Mouse (Mus musculus) MEL (cell line): ENCODE data around the gene Lnx1. TPM values are rescaled to one million over a fixed set of nuclear protein-coding genes. Genes with fewer than 3 reads are reported as not detected.

ENCODE experiments used
- DNase-seq: peaks from one replicate; pipeline ENCODE4 v3.0.0; 2011; ENCODE audit warnings: low read depth, low spot score
- H3K27ac ChIP-seq: 2 replicates; pipeline ENCODE4 v1.5.1; 2012; ENCODE audit warnings: low read depth, mild to moderate bottlenecking, control low read depth, low read length, moderate library complexity; ENCODE audit not compliant: control insufficient read depth
- H3K27me3 ChIP-seq, 2 experiments: fragments of 150-350 bp in 1 of 2; sonication (generic) in 1 of 2; 2 replicates each; pipeline ENCODE4 v1.6.1; 2012; ENCODE audit warnings: low read length in 2 of 2, mild to moderate bottlenecking in 2 of 2, improper control_type of control experiment in 1 of 2, moderate library complexity in 1 of 2; ENCODE audit not compliant: insufficient read depth in 2 of 2, control insufficient read depth in 1 of 2
- H3K36me3 ChIP-seq, 2 experiments: 2 replicates each; pipeline ENCODE4 v1.6.1; 2012 to 2014; ENCODE audit warnings: low read length in 2 of 2, improper control_type of control experiment in 1 of 2, inconsistent platforms in 1 of 2, mild to moderate bottlenecking in 1 of 2; ENCODE audit not compliant: insufficient read depth in 2 of 2, control insufficient read depth in 1 of 2
- H3K4me1 ChIP-seq, 2 experiments: fragments of 150-350 bp in 1 of 2; sonication (generic) in 1 of 2; 2 replicates each; pipeline ENCODE4 v1.6.1; 2012; ENCODE audit warnings: low read length in 2 of 2, improper control_type of control experiment in 1 of 2, mild to moderate bottlenecking in 1 of 2; ENCODE audit not compliant: insufficient read depth in 2 of 2, control insufficient read depth in 1 of 2
- H3K4me3 ChIP-seq, 2 experiments: fragments of 150-350 bp in 1 of 2; sonication (generic) in 1 of 2; 2 replicates each; pipeline ENCODE4 v1.5.1; 2012; ENCODE audit warnings: low read depth in 2 of 2, low read length in 2 of 2, mild to moderate bottlenecking in 2 of 2, moderate library complexity in 2 of 2, control low read depth in 1 of 2, improper control_type of control experiment in 1 of 2; ENCODE audit not compliant: control insufficient read depth in 1 of 2, insufficient read depth in 1 of 2
- H3K79me2 ChIP-seq: 2 replicates; pipeline ENCODE4 v1.6.1; 2012; ENCODE audit warnings: mild to moderate bottlenecking, low read length, moderate library complexity; ENCODE audit not compliant: control insufficient read depth, poor library complexity, insufficient read depth
- H3K9ac ChIP-seq: 2 replicates; pipeline ENCODE4 v1.6.1; 2012; ENCODE audit warnings: low read depth, mild to moderate bottlenecking, control low read depth, low read length, moderate library complexity; ENCODE audit not compliant: control insufficient read depth, poor library complexity, severe bottlenecking
- H3K9me3 ChIP-seq: fragments of 150-350 bp; sonication (generic); replicated peaks from 2 replicates; pipeline ENCODE4 v1.6.1; 2012; ENCODE audit warnings: mild to moderate bottlenecking, low read length, improper control_type of control experiment, moderate library complexity; ENCODE audit not compliant: insufficient read depth
- BHLHE40 ChIP-seq: IDR thresholded peaks from 2 replicates; pipeline ENCODE4 v1.6.1; 2012; ENCODE audit warnings: low read depth, mild to moderate bottlenecking, inconsistent platforms, low read length, improper control_type of control experiment, borderline replicate concordance
- CHD1 ChIP-seq: IDR thresholded peaks from 2 replicates; pipeline ENCODE4 v1.6.1; 2012; ENCODE audit warnings: low read depth, mild to moderate bottlenecking, inconsistent platforms, low read length, improper control_type of control experiment
- CHD2 ChIP-seq: IDR thresholded peaks from 2 replicates; pipeline ENCODE4 v1.6.1; 2011; ENCODE audit warnings: low read length, improper control_type of control experiment
- E2F4 ChIP-seq: IDR thresholded peaks from 2 replicates; pipeline ENCODE4 v1.6.1; 2011; ENCODE audit warnings: low read depth, low read length, improper control_type of control experiment, borderline replicate concordance
- ELF1 ChIP-seq: IDR thresholded peaks from 2 replicates; pipeline ENCODE4 v1.6.1; 2014; ENCODE audit warnings: low read depth, mild to moderate bottlenecking, inconsistent platforms, low read length, improper control_type of control experiment, moderate library complexity
- EP300 ChIP-seq, 2 experiments: IDR thresholded peaks; 2 replicates each; pipeline ENCODE4 v1.6.1; 2011; ENCODE audit warnings: improper control_type of control experiment in 2 of 2, low read length in 2 of 2, low read depth in 1 of 2, mild to moderate bottlenecking in 1 of 2
- ETS1 ChIP-seq: IDR thresholded peaks from 2 replicates; pipeline ENCODE4 v1.6.1; 2012; ENCODE audit warnings: low read depth, mild to moderate bottlenecking, inconsistent platforms, low read length, improper control_type of control experiment, moderate library complexity
- GATA1 ChIP-seq: IDR thresholded peaks from 2 replicates; pipeline ENCODE4 v1.6.1; 2011; ENCODE audit warnings: low read depth, low read length, improper control_type of control experiment
- HCFC1 ChIP-seq: IDR thresholded peaks from 2 replicates; pipeline ENCODE4 v1.6.1; 2012; ENCODE audit warnings: low read depth, mild to moderate bottlenecking, inconsistent platforms, low read length, improper control_type of control experiment, moderate library complexity
- JUND ChIP-seq: IDR thresholded peaks from 2 replicates; pipeline ENCODE4 v1.6.1; 2011; ENCODE audit warnings: low read depth, mild to moderate bottlenecking, improper control_type of control experiment, low read length
- KAT2A ChIP-seq: conservative IDR thresholded peaks from 2 replicates; pipeline ENCODE4 v1.6.1; 2012; ENCODE audit warnings: low read depth, low read length, improper control_type of control experiment, inconsistent platforms
- MAFK ChIP-seq: IDR thresholded peaks from 2 replicates; pipeline ENCODE4 v1.6.1; 2011; ENCODE audit warnings: low read depth, mild to moderate bottlenecking, low read length, improper control_type of control experiment, borderline replicate concordance
- MAX ChIP-seq: IDR thresholded peaks from 2 replicates; pipeline ENCODE4 v1.6.1; 2011; ENCODE audit warnings: low read length, improper control_type of control experiment
- MAZ ChIP-seq: IDR thresholded peaks from 2 replicates; pipeline ENCODE4 v1.6.1; 2012; ENCODE audit warnings: low read depth, mild to moderate bottlenecking, inconsistent platforms, low read length, improper control_type of control experiment
- MEF2A ChIP-seq: IDR thresholded peaks from 2 replicates; pipeline ENCODE4 v1.6.1; 2014; ENCODE audit warnings: low read depth, mild to moderate bottlenecking, inconsistent platforms, low read length, improper control_type of control experiment; ENCODE audit not compliant: poor library complexity, insufficient replicate concordance, severe bottlenecking; ENCODE audit errors: extremely low read depth
- MXI1 ChIP-seq: IDR thresholded peaks from 2 replicates; pipeline ENCODE4 v1.6.1; 2011; ENCODE audit warnings: mild to moderate bottlenecking, low read depth, low read length, improper control_type of control experiment
- MYC ChIP-seq: IDR thresholded peaks from 2 replicates; pipeline ENCODE4 v1.6.1; 2011; ENCODE audit warnings: low read depth, mild to moderate bottlenecking, low read length, improper control_type of control experiment, moderate library complexity
- NRF1 ChIP-seq: IDR thresholded peaks from 2 replicates; pipeline ENCODE4 v1.6.1; 2014; ENCODE audit warnings: low read depth, mild to moderate bottlenecking, inconsistent platforms, low read length, improper control_type of control experiment, moderate library complexity; ENCODE audit not compliant: poor library complexity, insufficient read depth, severe bottlenecking
- POLR2A ChIP-seq, 2 experiments: IDR thresholded peaks; 2 replicates each; pipeline ENCODE4 v1.6.1; 2011 to 2012; ENCODE audit warnings: low read length in 2 of 2, mild to moderate bottlenecking in 2 of 2, control low read depth in 1 of 2, improper control_type of control experiment in 1 of 2, low read depth in 1 of 2, moderate library complexity in 1 of 2; ENCODE audit not compliant: control insufficient read depth in 1 of 2, insufficient read depth in 1 of 2, poor library complexity in 1 of 2
- POLR2AphosphoS2 ChIP-seq: IDR thresholded peaks from 2 replicates; pipeline ENCODE4 v1.6.1; 2011; ENCODE audit warnings: low read length, improper control_type of control experiment
- RAD21 ChIP-seq: IDR thresholded peaks from 2 replicates; pipeline ENCODE4 v1.6.1; 2011; ENCODE audit warnings: mild to moderate bottlenecking, low read depth, low read length, improper control_type of control experiment
- SIN3A ChIP-seq: IDR thresholded peaks from 2 replicates; pipeline ENCODE4 v1.6.1; 2012; ENCODE audit warnings: low read length, improper control_type of control experiment, inconsistent platforms
- TAL1 ChIP-seq: IDR thresholded peaks from 2 replicates; pipeline ENCODE4 v1.6.1; 2012; ENCODE audit warnings: mild to moderate bottlenecking, inconsistent platforms, low read length, moderate library complexity, mixed read lengths
- TCF12 ChIP-seq: IDR thresholded peaks from 2 replicates; pipeline ENCODE4 v1.6.1; 2014; ENCODE audit warnings: low read depth, mild to moderate bottlenecking, inconsistent platforms, low read length, improper control_type of control experiment, moderate library complexity
- USF2 ChIP-seq, 2 experiments: IDR thresholded peaks; 2 replicates each; pipeline ENCODE4 v1.6.1; 2011 to 2012; ENCODE audit warnings: improper control_type of control experiment in 2 of 2, low read length in 2 of 2, borderline replicate concordance in 1 of 2, inconsistent platforms in 1 of 2, low read depth in 1 of 2, mild to moderate bottlenecking in 1 of 2; ENCODE audit not compliant: insufficient read depth in 1 of 2
- polyA plus RNA-seq, 2 experiments: library from polyadenylated mRNA; stranded (reverse) in 1 of 2; unstranded in 1 of 2; fragments of >175 nt in 1 of 2; fragments of >200 nt in 1 of 2; gene quantifications; 2 replicates each; pipeline versions ENCODE4 v1.2.1 to v1.2.4; 2012; ENCODE audit warnings: low replicate concordance in 2 of 2, low read depth in 1 of 2; ENCODE audit not compliant: insufficient read length in 2 of 2, insufficient read depth in 1 of 2, missing spikeins in 1 of 2
- total RNA-seq: library from RNA; depleted of rRNA; stranded (reverse); fragments of 300-350 nt; gene quantifications from 2 replicates; pipeline ENCODE4 v1.2.3, GENCODE M21; 2012

Lnx1 gene
- total and polyA plus RNA-seq, 3 experiments = 0.06 TPM; not detected in 2

DNA sequence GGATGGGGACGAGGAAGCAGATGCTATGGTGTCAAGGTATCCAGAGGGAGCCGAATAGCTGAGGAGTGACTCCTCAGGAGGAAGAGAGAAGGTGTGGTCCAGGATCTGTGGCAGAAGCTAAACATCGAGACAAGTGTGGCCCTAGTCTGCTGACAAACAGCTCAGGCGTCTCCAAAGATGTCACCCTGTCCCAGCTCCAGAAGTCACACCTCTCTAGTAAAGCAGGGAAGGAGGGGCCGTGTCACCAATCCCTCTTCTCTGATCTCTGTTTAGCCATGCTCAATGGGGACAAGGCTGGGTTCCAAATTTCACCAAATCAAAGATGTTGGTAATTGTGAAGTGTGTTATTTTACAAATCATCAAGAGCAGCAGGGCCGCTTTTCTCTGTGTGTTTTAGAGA, 33.8 kb downstream of the Lnx1 start:
- no peak overlapping the region for H3K4me3 ChIP-seq
- no peaks in the 10 kb centered on the region for H3K79me2 ChIP-seq
- peaks cover 12 to 15% of the 10 kb centered on the region in 2 experiments for H3K27me3 ChIP-seq
- TF ChIP-seq SIN3A = no peak
- no peak for TF ChIP-seq EP300 (IDR thresholded peaks at IDR 0.05; ENCODE audit: low read depth in 1 of 2, low read length in 2 of 2)
- no peak for TF ChIP-seq POLR2A (IDR thresholded peaks at IDR 0.05; ENCODE audit: control insufficient read depth in 1 of 2, insufficient read depth in 1 of 2, low read depth in 1 of 2, low read length in 2 of 2, poor library complexity in 1 of 2)
- TF ChIP-seq E2F4 = no peak
- TF ChIP-seq CHD2 = no peak
- TF ChIP-seq TAL1 = no peak
- TF ChIP-seq TCF12 = no peak
- TF ChIP-seq MAZ = no peak
- TF ChIP-seq ETS1 = no peak
- no peak for TF ChIP-seq KAT2A
- TF ChIP-seq RAD21 = no peak
- TF ChIP-seq ELF1 = no peak
- TF ChIP-seq MYC = no peak
- TF ChIP-seq MXI1 = no peak
- no peak for TF ChIP-seq JUND
- no peaks in the 10 kb centered on the region for H3K4me1 ChIP-seq
- no peaks in the 10 kb centered on the region for H3K9me3 ChIP-seq
- DNase-seq = no peak
- H3K9ac ChIP-seq = no peak overlapping the region
- H3K27ac ChIP-seq = no peak overlapping the region
- H3K36me3 ChIP-seq = no peaks in the 10 kb centered on the region

DNA sequence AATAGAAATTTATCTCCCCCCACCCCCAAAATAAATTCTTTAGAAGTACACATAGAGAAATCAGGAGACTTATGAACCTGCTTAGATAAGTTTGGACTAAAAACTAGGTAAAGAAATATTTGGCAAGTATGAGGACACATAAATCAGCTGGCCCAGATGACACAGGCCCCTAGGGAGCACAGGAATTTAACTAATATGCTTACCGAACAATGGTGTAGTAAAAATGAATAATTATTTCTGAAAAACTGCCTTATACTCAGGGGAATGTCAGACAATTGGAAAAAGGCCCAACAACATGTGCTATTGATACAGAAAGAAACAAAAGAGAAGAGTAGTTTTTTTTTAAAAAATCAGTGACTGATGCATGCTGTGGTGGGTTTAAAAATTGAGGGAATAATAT, 40.1 kb downstream of the Lnx1 start:
- Histone ChIP-seq H3K79me2 (no peaks in the 10 kb centered on the region), H3K9me3 (no peaks in the 10 kb centered on the region), H3K27me3 (peaks cover 11 to 17% of the 10 kb centered on the region in 2 experiments), H3K9ac (no peak overlapping the region), H3K27ac (no peak overlapping the region), H3K4me1 (no peaks in the 10 kb centered on the region), H3K36me3 (no peaks in the 10 kb centered on the region), H3K4me3 (no peak overlapping the region)
- no peak for DNase-seq
- no peak for TF ChIP-seq POLR2AphosphoS2
- no peak for TF ChIP-seq USF2 (IDR thresholded peaks at IDR 0.05; ENCODE audit: borderline replicate concordance in 1 of 2, insufficient read depth in 1 of 2, low read depth in 1 of 2, low read length in 2 of 2)
- TF ChIP-seq E2F4 = no peak
- TF ChIP-seq ETS1 = no peak
- TF ChIP-seq SIN3A = no peak
- TF ChIP-seq MAX = no peak
- no peak for TF ChIP-seq BHLHE40
- no peak for TF ChIP-seq MAZ
- TF ChIP-seq MAFK = no peak
- no peak for TF ChIP-seq JUND
- no peak for TF ChIP-seq HCFC1
- no peak for TF ChIP-seq GATA1
- no peak for TF ChIP-seq MEF2A
- TF ChIP-seq NRF1 = no peak
- TF ChIP-seq CHD1 = no peak
- no peak for TF ChIP-seq EP300 (IDR thresholded peaks at IDR 0.05; ENCODE audit: low read depth in 1 of 2, low read length in 2 of 2)
